Mouse (Mus musculus): ENCODE data around the gene Olfr122. TPM values are rescaled to one million over a fixed set of nuclear protein-coding genes. Genes with fewer than 3 reads are reported as not detected.

Olfr122 gene
- not detected for total RNA-seq (2021)
- long read RNA-seq, result 0 reads

DNA sequence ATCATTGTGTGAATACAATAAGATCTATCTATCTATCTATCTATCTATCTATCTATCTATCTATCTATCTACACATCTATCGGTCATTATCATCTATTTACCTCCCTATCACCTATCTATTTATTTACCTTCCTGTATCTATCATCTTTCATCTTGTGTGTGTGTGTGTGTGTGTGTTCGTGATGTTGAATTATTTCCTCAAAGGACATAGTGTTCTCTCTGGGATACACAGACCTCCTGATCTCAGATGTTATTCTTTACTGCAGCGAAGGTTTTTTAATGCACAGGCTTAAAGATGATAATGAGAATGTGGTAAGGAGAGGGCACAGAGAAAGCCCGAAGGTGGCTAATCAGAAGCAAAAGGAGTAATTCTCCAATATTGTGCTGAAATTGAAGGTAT, at the start of gene Olfr122:
Gene Olfr122 (plus strand): TSS at position 301 of the 400 bp plus-strand sequence.
- DNase-seq (ENCODE audit: low spot score in 2 of 2), result no peak

DNA sequence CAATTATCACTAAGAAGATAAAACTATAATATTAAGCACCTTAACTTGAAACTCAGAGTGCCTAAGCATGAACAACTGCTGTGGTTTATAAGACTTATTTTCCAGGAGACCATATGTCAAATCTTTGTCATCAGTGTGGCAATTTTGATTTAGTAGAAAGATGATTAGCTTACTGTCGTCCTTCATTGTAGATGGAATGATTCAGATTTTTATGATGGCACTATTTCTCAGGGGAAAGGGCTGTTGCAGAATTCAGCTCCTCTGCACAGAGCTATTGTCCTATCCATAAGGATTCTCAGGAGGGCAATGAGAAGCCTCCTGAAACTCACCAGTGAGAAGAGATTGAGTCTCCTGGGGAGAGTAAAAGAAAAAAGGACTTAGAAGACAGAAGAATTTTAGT, 46.9 kb upstream of the Olfr122 start, which contains the start of gene Olfr120:
Gene Olfr120 (plus strand): TSS at position 301 of the 400 bp plus-strand sequence.
- no peak for DNase-seq (ENCODE audit: low spot score in 2 of 2)

- DNase-seq (ENCODE audit: low spot score in 2 of 2), result no peak
Observed at GRCm38 (mm10) chr17:37738070-37738469, 30.3 kb upstream of the Olfr122 start.

GRCm38 (mm10) chr17:37793229-37793628, 24.8 kb downstream of the Olfr122 start, which contains the start of gene Olfr123:
Olfr123 (plus strand) TSS chr17:37793529.
- no peak for DNase-seq (ENCODE audit: low spot score in 2 of 2)

DNA sequence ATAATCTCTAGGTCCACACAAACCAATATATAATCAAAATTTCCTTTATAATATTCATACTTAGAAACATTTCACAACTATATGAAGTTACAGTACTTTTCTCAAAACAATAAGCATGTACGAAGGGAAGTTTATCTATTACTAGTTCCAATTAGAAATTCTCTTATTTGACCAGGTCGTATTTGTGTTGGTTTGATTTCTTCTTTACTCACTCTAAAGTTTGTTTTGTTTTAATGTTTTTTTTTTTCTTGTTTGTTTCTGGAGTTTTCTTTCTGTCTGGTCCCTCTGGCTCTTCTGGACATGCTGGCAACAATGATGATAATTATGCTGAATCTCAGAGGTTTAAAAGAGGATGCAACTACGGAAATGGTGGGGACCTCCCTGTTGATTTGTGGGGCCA, 31.2 kb downstream of the Olfr122 start, which contains the start of gene Olfr124:
Gene Olfr124 (plus strand): TSS at position 301 of the 400 bp plus-strand sequence.
- DNase-seq (ENCODE audit: low spot score in 2 of 2), result no peak

Other genes starting within 250 kb of the Olfr122 start
- not detected for gene Olfr112, start 199.2 kb upstream of the Olfr122 start, total RNA-seq (2021)
- gene Olfr113, start 190.9 kb upstream of the Olfr122 start, total RNA-seq (2021), result not detected
- gene Olfr114, start 175.9 kb upstream of the Olfr122 start, total RNA-seq (2021), result not detected
- gene Olfr115, start 141.5 kb upstream of the Olfr122 start, total RNA-seq (2021), result not detected
- gene Olfr116, start 141.4 kb upstream of the Olfr122 start, total RNA-seq (2021), result not detected
- not detected for gene Olfr117, start 104.8 kb upstream of the Olfr122 start, total RNA-seq (2021)
- gene Olfr118, start 101.6 kb upstream of the Olfr122 start, total RNA-seq (2021), result not detected
- gene Olfr119, start 72.0 kb upstream of the Olfr122 start, total RNA-seq (2021), result not detected
- not detected for gene Olfr120, start 46.8 kb upstream of the Olfr122 start, total RNA-seq (2021)
- gene Olfr121, start 19.8 kb upstream of the Olfr122 start, total RNA-seq (2021), result not detected
- gene Olfr123, start 24.9 kb downstream of the Olfr122 start, total RNA-seq (2021), result not detected
- not detected for gene Olfr124, start 31.3 kb downstream of the Olfr122 start, total RNA-seq (2021)
- gene Olfr125, start 64.3 kb downstream of the Olfr122 start, total RNA-seq (2021), result not detected
- not detected for gene Olfr126, start 78.9 kb downstream of the Olfr122 start, total RNA-seq (2021)
- gene Olfr127, start 131.8 kb downstream of the Olfr122 start, total RNA-seq (2021), result not detected
- not detected for gene Olfr128, start 151.9 kb downstream of the Olfr122 start, total RNA-seq (2021)
- gene Olfr761, start 184.5 kb downstream of the Olfr122 start, total RNA-seq (2021), result not detected